Mouse (Mus musculus): ENCODE results near the gene Ccdc113. TPM values are rescaled to one million over a fixed set of nuclear protein-coding genes. Genes with fewer than 3 reads are reported as not detected.
"Not testable (repeated sequence)": the region's sequence is repeated elsewhere in the genome, so short reads cannot be mapped to it uniquely, and the experiment has no call there.

Gene Ccdc113
- total RNA-seq, 1 experiment from 2014 or later = not detected

GRCm38 (mm10) chr8:95590539-95590938 lies 56.7 kb downstream of the Ccdc113 start:
- no peak for ATAC-seq (replicated peaks in 1 of 2; ENCODE audit: insufficient read depth in 1 of 2, low FRiP score in 2 of 2, low TSS enrichment in 1 of 2, low read depth in 1 of 2, poor library complexity in 2 of 2, severe bottlenecking in 2 of 2)

GRCm38 (mm10) chr8:95592131-95592780 lies 58.4 kb downstream of the Ccdc113 start:
- ATAC-seq (replicated peaks in 1 of 2; ENCODE audit: insufficient read depth in 1 of 2, low FRiP score in 2 of 2, low TSS enrichment in 1 of 2, low read depth in 1 of 2, poor library complexity in 2 of 2, severe bottlenecking in 2 of 2) = peak; percentile 36 to 37; a peak in 1 of 4 replicates

- ATAC-seq (replicated peaks in 1 of 2; ENCODE audit: insufficient read depth in 1 of 2, low FRiP score in 2 of 2, low TSS enrichment in 1 of 2, low read depth in 1 of 2, poor library complexity in 2 of 2, severe bottlenecking in 2 of 2) = no peak
These were observed 59.8 kb downstream of the Ccdc113 start for GRCm38 (mm10) chr8:95593439-95594393.

GRCm38 (mm10) chr8:95595131-95595530 lies 61.2 kb downstream of the Ccdc113 start:
- no peak for ATAC-seq (replicated peaks in 1 of 2; ENCODE audit: insufficient read depth in 1 of 2, low FRiP score in 2 of 2, low TSS enrichment in 1 of 2, low read depth in 1 of 2, poor library complexity in 2 of 2, severe bottlenecking in 2 of 2)

- no peak for ATAC-seq (replicated peaks in 1 of 2; ENCODE audit: insufficient read depth in 1 of 2, low FRiP score in 2 of 2, low TSS enrichment in 1 of 2, low read depth in 1 of 2, poor library complexity in 2 of 2, severe bottlenecking in 2 of 2)
These were observed 63.0 kb downstream of the Ccdc113 start for GRCm38 (mm10) chr8:95596841-95597241.

GRCm38 (mm10) chr8:95599861-95600260 lies 66.0 kb downstream of the Ccdc113 start:
- ATAC-seq (replicated peaks in 1 of 2; ENCODE audit: insufficient read depth in 1 of 2, low FRiP score in 2 of 2, low TSS enrichment in 1 of 2, low read depth in 1 of 2, poor library complexity in 2 of 2, severe bottlenecking in 2 of 2) = peak in 1 of 2 experiments; percentile 62; a peak in 3 of 4 replicates

- ATAC-seq (replicated peaks in 1 of 2; ENCODE audit: insufficient read depth in 1 of 2, low FRiP score in 2 of 2, low TSS enrichment in 1 of 2, low read depth in 1 of 2, poor library complexity in 2 of 2, severe bottlenecking in 2 of 2) = no peak
These were observed 67.4 kb downstream of the Ccdc113 start for GRCm38 (mm10) chr8:95601306-95601705.

- ATAC-seq (replicated peaks in 1 of 2; ENCODE audit: insufficient read depth in 1 of 2, low FRiP score in 2 of 2, low TSS enrichment in 1 of 2, low read depth in 1 of 2, poor library complexity in 2 of 2, severe bottlenecking in 2 of 2) = no peak
These were observed 68.3 kb downstream of the Ccdc113 start for GRCm38 (mm10) chr8:95602168-95602567.

- not testable (repeated sequence) for ATAC-seq (replicated peaks in 1 of 2; ENCODE audit: insufficient read depth in 1 of 2, low FRiP score in 2 of 2, low TSS enrichment in 1 of 2, low read depth in 1 of 2, poor library complexity in 2 of 2, severe bottlenecking in 2 of 2)
These were observed 72.6 kb downstream of the Ccdc113 start for GRCm38 (mm10) chr8:95606509-95606908.

GRCm38 (mm10) chr8:95607210-95607609 lies 73.3 kb downstream of the Ccdc113 start:
- ATAC-seq (replicated peaks in 1 of 2; ENCODE audit: insufficient read depth in 1 of 2, low FRiP score in 2 of 2, low TSS enrichment in 1 of 2, low read depth in 1 of 2, poor library complexity in 2 of 2, severe bottlenecking in 2 of 2) = no peak

Other genes with a start within 250 kb of the Ccdc113 start
- 7.8 and 18.6 TPM in 2 replicates for gene Cngb1, start 227.5 kb upstream of the Ccdc113 start, total RNA-seq (2017)
- not detected in 2 replicates for gene Tepp, start 223.5 kb upstream of the Ccdc113 start, total RNA-seq (2017)
- 4.4 TPM in 2 replicates for gene Zfp319, start 202.1 kb upstream of the Ccdc113 start, total RNA-seq (2017)
- gene Usb1, start 201.8 kb upstream of the Ccdc113 start, total RNA-seq (2017) = 21.8 and 22.5 TPM in 2 replicates
- 0.94 and 1.6 TPM in 2 replicates for gene Mmp15, start 181.8 kb upstream of the Ccdc113 start, total RNA-seq (2017)
- 83.4 and 115 TPM in 2 replicates for gene Cfap20, start 99.2 kb upstream of the Ccdc113 start, total RNA-seq (2017)
- gene Csnk2a2, start 44.0 kb upstream of the Ccdc113 start, total RNA-seq (2017) = 20.6 and 23.3 TPM in 2 replicates
- gene Prss54, start 42.3 kb downstream of the Ccdc113 start, total RNA-seq (2017) = not detected in 2 replicates
- 16.3 and 22.9 TPM in 2 replicates for gene Gins3, start 99.4 kb downstream of the Ccdc113 start, total RNA-seq (2017)
- 0.79 TPM in 1 of 2 replicates, not detected in the other for gene Ndrg4, start 142.9 kb downstream of the Ccdc113 start, total RNA-seq (2017)
- 25.5 and 45.2 TPM in 2 replicates for gene Setd6, start 181.8 kb downstream of the Ccdc113 start, total RNA-seq (2017)

Measured in hematopoietic stem cell, adult 5-6 weeks (primary cell).